Mouse (Mus musculus) liver, embryonic 11.5 days (tissue): ENCODE results near the gene Tbc1d1. TPM values are rescaled to one million over a fixed set of nuclear protein-coding genes. Genes with fewer than 3 reads are reported as not detected.

Experiments
- ATAC-seq: fragments of 200-750 bp; cut with Nextera tagmentation; replicated peaks from 2 replicates; pipeline ENCODE4 v1.8.0; 2017; ENCODE audit warnings: moderate number of reproducible peaks, mild to moderate bottlenecking, moderate TSS enrichment, moderate library complexity; ENCODE audit not compliant: low FRiP score
- DNase-seq: peaks from one replicate; pipeline ENCODE4 v3.0.0-alpha.2; 2017; ENCODE audit warnings: low spot score
- H3K27ac ChIP-seq: fragments of 300-500 bp; sonication (generic); 2 replicates; pipeline ENCODE4 v1.5.1; 2014; ENCODE audit warnings: mild to moderate bottlenecking, low read depth, low read length, control low read depth
- H3K27me3 ChIP-seq: fragments of 300-500 bp; sonication (generic); replicated peaks from 2 replicates; pipeline ENCODE4 v1.6.1; 2014; ENCODE audit warnings: low read length, mixed read lengths; ENCODE audit not compliant: control insufficient read depth, insufficient read depth
- H3K36me3 ChIP-seq: fragments of 300-500 bp; sonication (generic); 2 replicates; pipeline ENCODE4 v1.6.1; 2014; ENCODE audit warnings: mild to moderate bottlenecking, low read length, moderate library complexity, mixed read lengths; ENCODE audit not compliant: control insufficient read depth, insufficient read depth
- H3K4me1 ChIP-seq: fragments of 300-500 bp; sonication (generic); replicated peaks from 2 replicates; pipeline ENCODE4 v1.6.1; 2014; ENCODE audit warnings: low read length, mixed read lengths; ENCODE audit not compliant: control insufficient read depth, insufficient read depth
- H3K4me2 ChIP-seq: fragments of 300-500 bp; sonication (generic); 2 replicates; pipeline ENCODE4 v1.6.1; 2014; ENCODE audit warnings: mild to moderate bottlenecking, control low read depth, moderate library complexity
- H3K4me3 ChIP-seq: fragments of 300-500 bp; sonication (generic); 2 replicates; pipeline ENCODE4 v1.5.1; 2014; ENCODE audit warnings: low read depth, low read length, control low read depth
- H3K9ac ChIP-seq: fragments of 300-500 bp; sonication (generic); 2 replicates; pipeline ENCODE4 v1.6.1; 2014; ENCODE audit warnings: low read depth, low read length, control low read depth
- H3K9me3 ChIP-seq: fragments of 300-500 bp; sonication (generic); 2 replicates; pipeline ENCODE4 v1.6.1; 2016; ENCODE audit warnings: low read length, inconsistent platforms, mixed read lengths; ENCODE audit not compliant: control insufficient read depth
- WGBS: fragments of 180-500 bp; shearing (Covaris S2); extraction: QIAGEN DNeasy Blood & Tissue Kit; methylation state at CpG from one replicate; pipeline ENCODE4 v1.1.7; 2014; 5-methylcytosine and 5-hydroxymethylcytosine counted together
- polyA plus RNA-seq: library from polyadenylated mRNA; unstranded; fragments of >200 nt; fragmentation: Nextera tagmentation; extraction: Ambion mirVana; gene quantifications from 2 replicates; pipeline ENCODE4 v1.2.1, GENCODE M21; 2014

Gene Tbc1d1
- polyA plus RNA-seq, 1 experiment from 2014 or later, result 25.6 TPM

GRCm38 (mm10) chr5:64206875-64207274 lies 50.8 kb downstream of the Tbc1d1 start:
- Histone ChIP-seq H3K27me3 (no peaks in the 10 kb centered on the region), H3K4me3 (no peak overlapping the region), H3K4me2 (no peak overlapping the region), H3K36me3 (no peaks in the 10 kb centered on the region), H3K9me3 (no peaks in the 10 kb centered on the region), H3K9ac (no peak overlapping the region), H3K27ac (no peak overlapping the region), H3K4me1 (peaks cover 1% of the 10 kb centered on the region; the same call in 1 of the 2 replicates)
- ATAC-seq (no peak), DNase-seq (no peak)
- WGBS, result 81% methylated on average over 8 of the region's 8 CpGs

GRCm38 (mm10) chr5:64207800-64208199 lies 51.7 kb downstream of the Tbc1d1 start:
- no peak overlapping the region for H3K27ac ChIP-seq
- H3K36me3 ChIP-seq, result no peaks in the 10 kb centered on the region
- WGBS, result 87% methylated on average over 6 of the region's 6 CpGs
- no peak overlapping the region for H3K4me3 ChIP-seq
- H3K9me3 ChIP-seq, result no peaks in the 10 kb centered on the region
- no peak overlapping the region for H3K4me2 ChIP-seq
- DNase-seq (no peak), ATAC-seq (no peak)
- H3K27me3 ChIP-seq, result no peaks in the 10 kb centered on the region
- no peak overlapping the region for H3K9ac ChIP-seq
- H3K4me1 ChIP-seq, result peaks cover 4% of the 10 kb centered on the region; the same call in 1 of the 2 replicates

- 79% methylated on average over 4 of the region's 4 CpGs for WGBS
- Histone ChIP-seq H3K4me2 (no peak overlapping the region), H3K4me3 (no peak overlapping the region), H3K4me1 (peaks cover 4% of the 10 kb centered on the region; the same call in 1 of the 2 replicates), H3K27me3 (no peaks in the 10 kb centered on the region), H3K9ac (no peak overlapping the region), H3K9me3 (no peaks in the 10 kb centered on the region), H3K36me3 (no peaks in the 10 kb centered on the region), H3K27ac (no peak overlapping the region)
- DNase-seq (no peak), ATAC-seq (no peak)
Observed at GRCm38 (mm10) chr5:64210817-64211216, 54.7 kb downstream of the Tbc1d1 start.

DNA sequence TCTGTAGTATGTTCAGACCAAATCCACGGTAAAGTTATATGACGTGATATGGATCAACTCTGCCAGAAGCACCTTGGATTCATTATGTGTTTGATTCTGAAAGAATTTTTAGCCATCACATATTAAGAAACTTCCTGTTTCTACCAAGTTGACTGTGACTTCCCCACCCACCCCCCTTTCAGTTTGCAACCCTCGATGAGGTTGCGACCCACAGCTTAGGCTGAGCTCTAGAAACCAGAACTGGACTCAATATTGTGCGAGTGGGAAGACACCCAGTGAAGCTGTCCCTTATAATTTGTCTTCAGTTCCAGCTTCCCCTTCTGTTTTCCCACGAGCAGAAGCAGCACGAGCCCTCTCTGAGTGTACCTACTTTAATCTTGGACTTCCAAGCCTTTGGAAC lies 55.2 kb downstream of the Tbc1d1 start:
- Histone ChIP-seq H3K36me3 (no peaks in the 10 kb centered on the region), H3K27me3 (no peaks in the 10 kb centered on the region), H3K4me2 (no peak overlapping the region), H3K4me1 (peaks cover 4% of the 10 kb centered on the region; the same call in 1 of the 2 replicates), H3K9me3 (no peaks in the 10 kb centered on the region), H3K9ac (no peak overlapping the region), H3K27ac (no peak overlapping the region), H3K4me3 (no peak overlapping the region)
- no peak for DNase-seq
- no peak for ATAC-seq
- WGBS, result 73% methylated on average over 7 of the region's 7 CpGs

GRCm38 (mm10) chr5:64212206-64212605 lies 56.1 kb downstream of the Tbc1d1 start:
- DNase-seq (no peak), ATAC-seq (no peak)
- peaks cover 4% of the 10 kb centered on the region; the same call in 1 of the 2 replicates for H3K4me1 ChIP-seq
- H3K9me3 ChIP-seq, result no peaks in the 10 kb centered on the region
- 65% methylated on average over 5 of the region's 5 CpGs for WGBS
- no peak overlapping the region for H3K4me2 ChIP-seq
- H3K36me3 ChIP-seq, result no peaks in the 10 kb centered on the region
- no peaks in the 10 kb centered on the region for H3K27me3 ChIP-seq
- no peak overlapping the region for H3K4me3 ChIP-seq
- no peak overlapping the region for H3K9ac ChIP-seq
- no peak overlapping the region for H3K27ac ChIP-seq

DNA sequence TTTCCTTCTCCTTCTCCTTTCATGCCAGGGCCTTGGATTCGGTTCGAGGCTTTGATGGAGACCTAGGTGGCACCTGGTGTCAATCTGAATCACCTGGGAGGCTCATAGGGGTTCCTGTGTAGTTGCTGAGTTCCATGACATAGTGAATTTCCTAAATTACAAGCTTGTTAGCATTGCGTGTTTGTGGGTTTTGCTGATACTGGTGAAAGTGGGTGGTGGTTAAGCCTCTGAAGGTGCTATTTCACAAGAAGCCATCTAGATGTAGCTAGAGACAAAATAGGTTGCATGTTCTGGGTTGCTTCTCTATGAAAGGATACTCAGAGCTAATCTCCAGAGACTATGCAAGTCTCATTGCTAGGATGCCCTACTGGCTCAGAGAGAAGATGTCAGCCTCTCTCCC lies 56.5 kb downstream of the Tbc1d1 start:
- Histone ChIP-seq H3K4me3 (no peak overlapping the region), H3K4me1 (peaks cover 7% of the 10 kb centered on the region; the same call in 1 of the 2 replicates), H3K4me2 (no peak overlapping the region), H3K36me3 (no peaks in the 10 kb centered on the region), H3K27me3 (no peaks in the 10 kb centered on the region), H3K27ac (no peak overlapping the region), H3K9me3 (no peaks in the 10 kb centered on the region), H3K9ac (no peak overlapping the region)
- no peak for DNase-seq
- ATAC-seq, result no peak
- WGBS, result 55% methylated on average over 3 of the region's 3 CpGs

DNA sequence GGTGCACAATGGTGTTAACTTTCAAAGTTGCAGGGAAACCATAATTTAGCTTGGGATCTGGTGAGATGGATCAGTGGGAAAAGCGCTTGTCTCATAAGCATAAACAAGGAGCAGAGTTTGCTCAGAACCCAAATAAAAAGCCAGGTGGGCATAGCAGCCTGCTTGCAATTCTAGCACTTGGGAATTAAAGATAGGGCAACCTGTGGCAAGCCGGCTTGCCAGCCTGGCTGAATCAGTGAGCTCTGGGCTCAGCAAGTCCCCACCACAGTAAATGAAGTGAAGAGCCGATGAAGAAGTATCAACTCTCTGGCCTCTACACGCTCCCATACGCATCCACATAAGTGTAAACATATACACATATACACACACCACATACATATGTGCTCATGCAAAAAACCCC lies 59.7 kb downstream of the Tbc1d1 start:
- H3K36me3 ChIP-seq, result no peaks in the 10 kb centered on the region
- H3K27ac ChIP-seq, result no peak overlapping the region
- DNase-seq (no peak), ATAC-seq (no peak)
- H3K4me3 ChIP-seq, result no peak overlapping the region
- no peak overlapping the region for H3K9ac ChIP-seq
- H3K27me3 ChIP-seq, result no peaks in the 10 kb centered on the region
- no peak overlapping the region for H3K4me2 ChIP-seq
- WGBS, result 92% methylated on average over 5 of the region's 5 CpGs
- no peaks in the 10 kb centered on the region for H3K9me3 ChIP-seq
- peaks cover 7% of the 10 kb centered on the region; the same call in 1 of the 2 replicates for H3K4me1 ChIP-seq

GRCm38 (mm10) chr5:64216326-64216725 lies 60.2 kb downstream of the Tbc1d1 start:
- 79% methylated on average over 4 of the region's 4 CpGs for WGBS
- ATAC-seq, result no peak
- H3K4me3 ChIP-seq, result no peak overlapping the region
- peaks cover 7% of the 10 kb centered on the region; the same call in 1 of the 2 replicates for H3K4me1 ChIP-seq
- no peak for DNase-seq
- H3K27ac ChIP-seq, result no peak overlapping the region
- H3K9me3 ChIP-seq, result no peaks in the 10 kb centered on the region
- H3K4me2 ChIP-seq, result no peak overlapping the region
- no peak overlapping the region for H3K9ac ChIP-seq
- no peaks in the 10 kb centered on the region for H3K27me3 ChIP-seq
- H3K36me3 ChIP-seq, result no peaks in the 10 kb centered on the region

- no peaks in the 10 kb centered on the region for H3K9me3 ChIP-seq
- H3K27ac ChIP-seq, result no peak overlapping the region
- H3K27me3 ChIP-seq, result no peaks in the 10 kb centered on the region
- 65% methylated on average over 8 of the region's 8 CpGs for WGBS
- no peaks in the 10 kb centered on the region for H3K36me3 ChIP-seq
- ATAC-seq (no peak), DNase-seq (no peak)
- peaks cover 3% of the 10 kb centered on the region; the same call in 1 of the 2 replicates for H3K4me1 ChIP-seq
- H3K9ac ChIP-seq, result no peak overlapping the region
- no peak overlapping the region for H3K4me2 ChIP-seq
- no peak overlapping the region for H3K4me3 ChIP-seq
Observed at GRCm38 (mm10) chr5:64217256-64217655, 61.2 kb downstream of the Tbc1d1 start.
